Mouse (Mus musculus) forelimb bud, embryonic 11.5 days (tissue): ENCODE data around the gene Gm20388.

Experiments
- DNase-seq: peaks from one replicate; pipeline ENCODE4 v3.0.0-alpha.2; 2012; ENCODE audit warnings: low read depth, low spot score

Gene Gm20388

DNA sequence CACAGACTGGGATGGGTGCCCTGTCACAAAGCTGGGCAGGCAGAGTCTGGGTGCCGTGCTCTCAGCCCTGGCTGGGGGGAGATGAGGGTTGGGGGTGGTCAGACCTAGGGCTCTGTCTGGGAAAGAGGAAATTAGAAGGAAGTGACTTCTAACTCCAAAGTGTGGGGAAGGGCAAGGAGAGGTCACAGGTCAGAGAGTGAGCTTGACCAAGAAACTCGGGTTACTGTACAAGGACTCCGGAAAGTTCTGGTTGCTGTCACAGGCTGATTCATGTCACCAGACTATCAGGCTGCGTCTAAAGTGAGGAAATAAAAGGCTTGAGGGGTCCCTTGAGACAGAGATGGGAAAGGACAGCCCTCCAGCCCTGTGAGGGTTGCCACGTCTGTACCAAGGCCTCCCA lies 1408.8 kb downstream of the Gm20388 start:
- DNase-seq = no peak

DNA sequence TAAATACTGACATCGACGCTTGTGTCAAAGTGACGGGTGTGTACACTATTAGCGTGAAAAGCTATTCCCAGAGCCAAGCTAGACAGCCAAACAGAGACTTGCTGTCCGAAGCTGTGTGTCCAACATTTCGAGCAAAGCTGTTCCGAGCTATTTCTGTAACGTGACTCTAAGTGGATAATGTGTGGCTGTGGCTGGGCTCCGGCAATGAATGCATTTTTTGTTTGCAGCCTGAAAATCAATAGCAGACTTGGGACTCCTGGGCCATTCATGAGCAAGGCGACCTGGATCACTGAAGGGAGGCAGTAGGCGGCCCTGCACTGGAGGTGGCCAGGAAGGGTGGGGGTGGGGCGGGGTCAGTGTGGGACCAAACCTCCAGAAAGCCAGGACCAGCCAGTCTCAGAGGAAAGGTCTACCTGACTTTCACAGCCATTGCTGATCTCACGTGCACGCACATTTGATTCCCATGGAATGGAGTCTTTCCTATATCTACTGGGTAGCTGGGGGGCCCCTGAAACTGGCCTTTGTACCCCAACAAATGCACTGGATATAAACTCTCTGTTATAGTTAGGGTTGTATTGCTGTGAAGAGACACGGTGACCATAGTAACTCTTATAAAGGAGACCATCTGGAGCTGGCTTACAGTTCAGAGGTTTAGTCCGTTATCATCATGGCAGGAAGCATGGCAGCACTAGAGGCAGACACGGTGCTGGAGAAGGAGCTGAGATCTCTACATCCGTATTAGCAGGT lies 1415.7 kb downstream of the Gm20388 start:
- peak; percentile 78 for DNase-seq

DNA sequence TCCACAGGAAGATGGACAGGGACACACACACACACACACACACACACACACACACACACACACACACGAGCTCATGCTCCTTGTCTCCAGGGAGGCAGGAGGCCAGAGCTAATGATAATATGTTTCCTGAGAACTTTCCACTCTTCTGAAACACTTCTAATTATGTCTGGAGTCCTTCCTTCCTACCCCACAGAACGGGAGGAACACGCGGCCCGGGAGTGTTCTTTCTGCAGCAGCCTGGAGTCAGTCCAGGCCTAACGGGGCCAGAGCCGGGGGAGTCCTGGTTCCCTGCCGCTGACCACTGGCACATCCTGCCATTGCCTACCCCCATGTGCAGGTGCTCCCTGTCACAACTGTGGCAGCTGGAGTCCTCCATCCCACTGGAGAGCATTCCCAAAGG lies 1421.8 kb downstream of the Gm20388 start:
- DNase-seq = no peak

DNA sequence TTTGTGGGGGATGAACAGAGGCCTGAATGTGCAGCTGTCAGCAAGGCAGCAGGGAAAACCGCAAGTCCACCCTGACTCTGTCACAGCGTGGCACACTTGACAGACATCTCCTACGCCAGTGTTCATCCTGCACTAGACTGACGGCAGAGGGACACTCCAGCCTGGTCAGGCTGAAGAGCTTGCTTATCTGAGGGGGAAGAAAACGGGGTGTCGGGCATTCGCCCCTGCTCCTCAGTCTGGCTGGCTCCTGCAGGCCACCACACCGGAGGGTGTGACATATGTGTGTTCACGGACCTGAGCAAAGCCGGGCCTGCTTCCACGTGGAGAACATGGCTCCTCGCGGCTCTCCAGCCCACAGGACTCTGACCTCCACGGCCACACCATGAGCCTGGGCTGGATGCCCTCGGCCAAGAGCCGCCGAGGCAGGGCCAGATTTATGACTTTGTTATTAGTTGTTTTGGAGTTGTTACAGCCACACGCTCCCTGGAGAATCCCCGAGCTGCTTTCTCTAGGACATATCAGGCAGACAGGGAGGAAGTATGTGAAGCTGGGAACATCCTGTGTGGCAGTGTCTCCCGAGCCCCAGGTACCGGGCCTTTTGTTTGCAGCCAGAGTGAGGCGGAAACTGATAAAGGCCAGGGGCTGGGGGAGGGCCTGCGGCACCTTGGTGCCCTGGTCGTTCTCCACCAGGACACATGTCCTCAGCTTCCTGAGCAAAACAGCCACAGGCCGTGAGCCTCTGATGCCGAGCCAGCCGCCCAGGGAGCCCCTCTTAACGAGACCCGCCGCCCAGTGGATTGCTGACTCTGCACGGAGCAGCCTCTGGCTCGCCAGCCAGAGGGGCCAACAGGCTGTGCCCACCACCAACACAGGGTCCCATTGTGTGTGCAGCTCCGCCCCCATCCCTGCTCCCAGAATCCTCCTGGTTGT lies 1424.1 kb downstream of the Gm20388 start:
- peak; percentile 66 for DNase-seq

DNA sequence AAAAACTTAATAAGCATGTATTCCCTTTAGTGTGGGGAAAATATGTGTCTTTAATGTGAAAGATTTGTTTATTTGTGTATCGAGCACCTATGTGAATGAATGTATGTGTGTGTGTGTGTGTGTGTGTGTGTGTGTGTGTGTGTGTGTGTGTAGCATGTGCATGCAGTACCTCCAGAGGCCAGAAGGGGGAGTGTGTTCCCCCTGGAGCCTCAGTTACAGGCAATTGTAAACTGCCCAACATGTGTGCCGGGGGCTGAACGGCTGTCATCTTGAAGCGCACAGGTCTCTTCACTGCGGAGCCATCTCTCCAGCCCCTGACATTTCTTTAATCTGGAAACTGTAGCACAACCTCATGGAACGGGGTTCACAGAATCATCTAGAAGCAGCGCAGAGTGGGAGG lies 1425.0 kb downstream of the Gm20388 start:
- DNase-seq = no peak

DNA sequence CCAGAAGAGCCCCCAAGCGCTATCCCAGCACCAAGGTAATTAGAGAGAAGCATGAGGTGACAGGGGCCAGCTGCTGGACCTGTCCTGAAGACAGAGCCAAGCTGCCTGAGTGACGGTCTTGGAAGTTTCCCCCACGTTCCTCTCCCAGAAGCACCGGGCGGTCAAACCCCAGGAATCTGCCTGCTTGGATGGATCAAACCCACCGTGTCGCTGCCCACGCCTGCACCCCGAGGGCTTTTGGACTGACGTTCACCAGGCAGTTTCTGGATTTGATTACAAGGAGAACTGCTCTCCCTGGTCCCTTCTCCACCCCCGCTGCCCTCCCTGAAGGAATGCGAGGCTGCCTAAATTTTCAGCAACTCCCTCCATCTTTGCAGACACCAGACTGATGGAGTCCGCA lies 1432.3 kb downstream of the Gm20388 start:
- DNase-seq = no peak

DNA sequence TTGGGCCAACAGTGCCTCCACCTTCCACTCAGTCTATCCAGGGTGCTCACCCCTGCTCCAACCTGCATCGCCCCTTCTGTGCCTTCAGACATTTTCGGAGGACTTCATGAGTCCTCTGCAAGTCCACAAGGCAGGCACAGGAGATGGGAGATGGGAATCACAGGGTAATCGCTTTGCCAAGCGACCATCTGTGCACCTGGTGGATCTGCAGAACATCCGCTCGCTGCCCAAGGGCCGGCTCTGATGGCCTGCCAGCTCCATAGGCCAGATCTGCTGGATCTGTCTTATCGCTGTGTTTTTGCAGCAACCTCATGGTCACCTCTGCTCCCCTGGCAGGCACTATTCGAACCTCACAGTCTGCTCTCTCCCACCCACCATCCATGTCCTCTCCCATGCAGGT lies 1433.8 kb downstream of the Gm20388 start:
- DNase-seq = no peak

DNA sequence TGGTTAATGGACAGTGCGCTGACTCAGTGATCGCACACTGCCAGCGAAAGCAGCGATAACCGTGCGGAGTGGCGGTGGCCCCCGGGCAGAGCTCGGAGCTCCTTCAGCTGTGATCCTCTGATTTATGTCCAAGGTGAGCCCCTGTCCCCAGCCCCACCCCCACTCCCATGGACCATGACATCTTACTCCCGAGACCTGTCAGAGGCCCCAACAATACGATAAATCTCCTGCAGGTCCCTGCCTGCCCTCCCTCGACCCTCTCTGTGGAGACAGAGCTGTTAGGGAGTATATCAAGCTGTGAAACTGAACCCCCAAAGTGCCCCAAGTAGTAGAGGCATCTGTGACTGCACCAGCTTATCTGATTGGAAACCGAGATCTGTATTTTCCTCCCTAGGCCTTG lies 1435.5 kb downstream of the Gm20388 start:
- no peak for DNase-seq

DNA sequence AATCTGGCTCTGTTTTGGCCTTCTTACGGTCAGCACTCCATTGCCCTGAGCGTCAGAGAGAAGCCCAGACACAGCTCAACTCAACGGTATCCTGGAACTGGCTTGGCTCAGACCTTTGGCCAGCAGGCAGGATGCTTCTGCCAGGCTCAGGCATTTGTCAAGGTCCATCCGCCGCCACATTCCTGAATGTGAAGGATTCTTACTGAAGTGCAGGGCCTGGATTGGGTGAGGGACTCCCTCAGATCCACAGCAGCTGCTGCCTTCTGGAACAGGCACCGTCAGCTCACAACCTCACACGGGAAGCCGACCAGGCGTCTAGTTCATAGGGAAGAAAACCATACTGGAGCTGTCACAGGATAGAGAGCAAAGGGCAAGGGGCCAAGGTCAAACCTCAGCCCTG lies 1436.2 kb downstream of the Gm20388 start:
- no peak for DNase-seq

DNA sequence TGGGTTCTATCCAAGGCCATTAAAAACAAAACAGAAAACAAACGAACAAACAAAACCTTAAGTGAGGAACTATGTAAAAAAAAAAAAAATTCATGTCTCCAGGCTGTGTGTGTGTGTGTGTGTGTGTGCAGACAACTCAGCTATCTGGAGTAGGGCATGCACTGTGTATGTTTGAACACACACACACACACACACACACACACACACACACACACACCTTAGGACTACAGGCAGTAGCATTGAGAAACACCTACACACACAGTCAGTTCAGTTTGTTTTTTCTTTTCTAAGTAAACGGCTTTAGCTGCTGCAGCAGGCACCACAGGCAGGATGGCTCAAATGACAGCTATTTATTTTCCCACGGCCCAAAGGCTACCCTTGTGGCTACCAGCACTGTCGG lies 1438.4 kb downstream of the Gm20388 start:
- no peak for DNase-seq

DNA sequence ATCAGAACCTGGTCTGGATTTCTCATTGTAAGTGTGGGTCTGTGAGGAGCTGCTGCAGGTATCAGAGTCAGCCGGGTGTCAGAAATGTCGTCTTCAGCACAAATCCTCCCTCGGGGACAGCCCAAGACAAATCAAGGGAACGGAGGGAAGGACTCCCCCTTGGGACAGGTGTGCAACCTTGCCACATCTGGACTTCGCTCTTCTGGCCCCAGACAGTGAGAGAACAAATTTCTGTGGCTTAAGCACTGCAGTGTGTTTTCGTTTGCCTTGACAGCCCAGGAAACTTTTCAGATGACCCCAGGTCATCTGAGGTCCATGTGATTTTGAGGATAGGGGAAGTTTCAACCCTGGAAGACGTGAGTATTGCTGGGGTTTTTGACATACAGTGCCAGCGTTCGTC lies 1440.2 kb downstream of the Gm20388 start:
- DNase-seq = no peak

DNA sequence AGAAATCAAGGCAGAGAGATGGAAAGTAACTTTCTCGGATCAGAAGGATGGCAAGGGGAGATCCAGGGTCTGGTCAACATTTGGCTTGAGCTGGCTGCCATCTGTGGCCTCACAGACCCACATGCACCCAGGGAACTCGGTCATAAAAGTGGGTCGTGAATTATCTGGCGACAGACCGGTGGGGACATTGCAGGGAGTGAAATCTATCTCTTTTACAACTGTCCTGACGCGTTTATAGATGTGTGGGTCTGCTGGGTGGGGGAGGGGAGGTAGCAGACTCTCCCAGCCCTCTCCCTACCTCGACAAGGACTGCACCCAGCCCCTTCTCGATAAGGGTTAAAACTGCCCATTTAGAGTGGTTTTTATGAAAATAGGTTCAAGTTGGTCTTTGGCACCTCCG lies 1444.2 kb downstream of the Gm20388 start:
- no peak for DNase-seq

DNA sequence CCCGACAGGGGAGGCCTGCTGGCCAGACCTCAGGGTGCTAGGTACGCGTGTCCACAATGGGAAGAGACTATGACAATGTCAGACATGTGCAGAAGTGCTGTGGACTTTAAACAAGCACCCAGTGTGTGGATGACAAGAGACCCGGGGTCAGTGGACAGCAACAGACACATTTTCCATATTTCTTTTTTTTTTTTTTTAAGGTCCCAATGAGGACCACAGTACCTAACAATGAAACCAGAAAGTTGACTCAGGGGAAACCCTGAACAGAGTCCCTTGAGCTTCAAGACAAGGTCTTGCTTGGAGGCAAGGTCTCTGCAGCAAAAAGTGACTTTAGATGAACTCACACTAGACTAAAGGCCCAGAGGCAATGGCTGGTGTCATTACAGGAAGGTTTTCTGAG lies 1446.8 kb downstream of the Gm20388 start:
- no peak for DNase-seq

DNA sequence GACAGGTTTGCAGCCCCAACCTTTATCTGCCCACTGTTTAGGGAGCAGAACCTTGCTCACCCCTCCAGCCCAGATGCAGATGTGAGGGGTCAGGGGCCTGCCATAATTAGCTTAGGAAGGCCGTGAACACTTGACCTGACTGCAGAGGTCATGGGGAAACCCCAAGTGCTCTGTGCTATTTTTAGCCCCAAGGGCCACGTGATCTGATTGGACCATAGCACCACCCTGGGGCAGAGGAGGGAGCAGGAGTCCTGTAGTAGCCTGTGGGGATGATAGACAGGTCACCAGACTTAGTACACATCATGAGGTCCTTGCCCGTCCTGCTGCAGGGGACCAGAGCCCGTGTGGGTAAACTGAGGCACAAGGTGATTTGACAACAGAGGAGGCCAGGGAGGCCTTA lies 1448.0 kb downstream of the Gm20388 start:
- no peak for DNase-seq

DNA sequence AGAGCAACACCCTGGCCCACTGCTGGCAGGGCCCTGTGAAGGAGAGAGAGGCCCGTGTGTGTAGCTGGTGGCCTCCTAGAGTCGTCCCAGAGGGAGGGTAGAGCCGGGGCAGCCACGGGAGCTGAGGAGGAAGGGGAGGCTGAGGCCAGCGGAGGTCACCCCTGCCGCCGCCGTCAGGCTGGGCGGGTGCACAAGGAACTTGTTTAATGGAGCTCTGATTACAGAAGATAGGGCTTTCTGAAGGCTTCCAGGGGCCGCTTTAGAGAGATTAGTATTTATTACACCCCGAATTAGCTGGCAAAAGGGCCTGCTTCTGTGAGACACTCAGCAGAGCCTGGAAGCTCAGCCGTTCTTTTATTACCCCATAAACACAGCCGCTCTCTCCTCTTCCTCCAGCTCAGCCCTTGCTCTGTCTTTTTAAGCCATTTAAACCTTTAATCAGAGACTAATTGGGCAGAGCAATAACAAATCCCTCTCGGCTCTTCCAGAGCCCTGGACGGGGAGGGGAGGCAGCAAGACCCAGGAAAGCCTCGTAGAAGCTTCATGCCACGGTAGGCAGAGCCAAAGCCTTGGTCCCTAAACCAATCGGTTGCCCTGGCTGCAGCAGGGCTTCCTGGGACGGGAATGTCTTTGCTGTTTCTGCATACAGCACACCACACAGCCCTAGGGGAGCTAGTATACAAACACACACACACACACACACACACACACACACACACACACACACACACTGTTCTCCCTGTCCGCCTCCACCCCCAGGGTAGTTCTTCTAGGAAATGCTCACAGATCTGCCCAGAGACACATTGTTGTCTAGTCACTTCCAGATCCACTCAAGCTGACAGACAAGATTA lies 1448.7 kb downstream of the Gm20388 start:
- peak; percentile 66 for DNase-seq

DNA sequence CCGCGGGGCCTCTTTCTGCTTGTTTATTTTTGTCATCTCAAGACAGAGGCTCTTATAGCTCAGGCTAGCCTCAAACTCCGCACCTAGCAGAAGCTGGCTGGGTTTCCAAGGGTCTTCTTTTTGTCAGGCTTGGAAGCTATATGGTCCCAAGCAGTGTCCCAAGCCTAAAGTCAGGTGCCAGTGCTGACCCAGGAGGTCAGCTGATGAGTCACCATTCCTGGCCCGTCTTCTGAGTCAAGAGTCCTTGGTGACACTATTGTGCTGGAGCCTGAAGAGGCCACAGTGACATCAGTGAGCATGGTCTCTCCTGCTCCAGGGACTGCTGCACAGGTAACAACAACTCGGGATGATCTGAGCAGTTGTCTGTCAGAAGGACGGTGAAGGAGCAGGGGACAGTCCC lies 1449.4 kb downstream of the Gm20388 start:
- DNase-seq = no peak

DNA sequence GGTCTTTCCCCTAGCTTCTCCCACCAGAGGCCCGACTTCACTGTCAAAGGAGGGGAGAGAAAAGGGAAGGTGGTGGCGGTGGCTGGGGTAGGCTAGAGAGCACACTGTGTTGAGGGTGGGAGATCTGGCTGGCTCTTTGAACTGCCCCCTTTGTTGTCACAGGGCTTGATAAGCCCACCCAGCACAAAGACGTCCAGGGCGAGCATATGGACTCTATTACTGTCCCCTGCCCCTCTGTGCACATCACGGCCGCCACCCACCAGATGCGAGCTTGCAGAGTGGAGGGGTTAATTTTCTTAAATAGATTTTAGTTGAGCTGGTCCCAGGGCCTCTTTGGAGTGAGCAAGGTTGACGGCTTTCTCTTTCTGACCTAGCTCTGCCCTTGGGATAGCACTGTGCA lies 1450.5 kb downstream of the Gm20388 start:
- DNase-seq = no peak

DNA sequence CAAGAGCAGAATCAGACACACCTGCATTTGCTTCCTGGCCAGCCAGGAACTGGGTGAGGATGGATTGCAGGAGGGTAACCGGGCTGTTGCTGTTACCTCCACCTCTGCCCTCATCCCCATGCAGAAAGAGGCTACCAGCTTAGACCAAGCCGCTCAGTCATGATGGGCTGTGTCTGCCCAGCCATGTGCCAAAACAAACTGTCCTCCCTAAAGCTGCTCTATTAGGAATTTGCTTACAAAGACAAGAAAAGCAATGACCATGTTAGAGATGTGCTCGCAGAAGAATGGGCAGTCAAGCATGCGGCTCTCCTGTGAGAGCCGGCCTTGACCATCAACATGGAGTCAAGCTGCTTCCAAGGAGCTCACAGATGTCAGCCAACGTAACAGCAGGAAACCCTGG lies 1454.0 kb downstream of the Gm20388 start:
- no peak for DNase-seq

DNA sequence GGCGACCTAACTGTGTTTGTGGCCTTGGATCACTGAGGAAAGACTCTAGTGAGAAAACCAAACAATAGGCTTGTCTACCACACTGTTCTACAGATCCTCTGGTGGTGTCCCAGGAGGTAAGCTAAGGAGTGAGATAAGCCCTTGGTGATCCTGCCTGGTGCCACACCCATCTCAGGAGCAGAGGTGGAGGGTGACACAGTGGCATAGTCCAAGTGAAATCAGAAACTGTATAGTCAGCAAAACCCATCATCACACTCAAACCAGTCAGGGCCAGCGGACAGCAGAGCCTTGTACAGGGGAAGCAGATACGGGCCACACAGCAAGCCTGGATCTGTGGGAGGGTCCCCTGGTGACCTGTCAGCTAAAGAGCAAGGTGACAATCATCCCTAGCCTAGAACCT lies 1454.5 kb downstream of the Gm20388 start:
- no peak for DNase-seq

DNA sequence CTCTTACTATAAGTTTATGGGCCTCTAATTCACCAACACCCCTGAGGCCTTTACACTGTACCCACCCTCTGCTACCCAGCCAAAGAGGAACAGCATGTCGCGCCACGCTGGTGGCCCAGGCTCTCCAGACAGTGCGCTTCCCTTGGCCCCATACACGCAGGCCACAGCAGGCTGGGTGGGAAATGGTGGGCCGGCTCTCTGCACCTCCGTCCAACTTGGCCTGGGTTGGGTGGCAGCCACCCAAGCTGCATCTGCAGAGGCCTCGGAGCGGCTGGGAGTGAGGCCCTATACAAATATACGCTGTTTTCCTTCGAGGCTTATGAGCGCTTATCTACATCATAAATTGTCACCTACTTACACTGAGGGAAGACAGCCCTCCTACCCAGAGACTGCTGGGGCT lies 1456.0 kb downstream of the Gm20388 start:
- no peak for DNase-seq

DNA sequence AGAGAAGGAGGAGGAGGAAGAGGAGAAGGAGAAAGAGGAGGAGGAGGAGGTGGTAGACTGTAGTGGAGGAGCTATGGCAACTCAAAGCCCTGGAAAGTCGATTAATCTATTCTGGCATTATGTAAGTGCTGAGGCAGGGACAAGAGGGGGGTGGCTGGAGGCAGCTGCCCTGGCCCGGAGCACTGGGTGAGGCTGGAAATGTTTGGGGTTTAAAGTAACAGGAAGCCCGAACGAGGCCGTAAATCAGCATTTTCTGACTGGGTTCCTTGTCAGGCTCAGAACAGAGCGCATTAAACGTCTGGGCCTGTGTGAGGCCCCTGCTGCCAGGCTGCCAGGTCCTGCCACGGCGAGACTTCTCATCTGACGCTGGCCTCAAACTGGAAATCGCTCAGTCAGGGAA lies 1458.2 kb downstream of the Gm20388 start:
- DNase-seq = peak; percentile 68

DNA sequence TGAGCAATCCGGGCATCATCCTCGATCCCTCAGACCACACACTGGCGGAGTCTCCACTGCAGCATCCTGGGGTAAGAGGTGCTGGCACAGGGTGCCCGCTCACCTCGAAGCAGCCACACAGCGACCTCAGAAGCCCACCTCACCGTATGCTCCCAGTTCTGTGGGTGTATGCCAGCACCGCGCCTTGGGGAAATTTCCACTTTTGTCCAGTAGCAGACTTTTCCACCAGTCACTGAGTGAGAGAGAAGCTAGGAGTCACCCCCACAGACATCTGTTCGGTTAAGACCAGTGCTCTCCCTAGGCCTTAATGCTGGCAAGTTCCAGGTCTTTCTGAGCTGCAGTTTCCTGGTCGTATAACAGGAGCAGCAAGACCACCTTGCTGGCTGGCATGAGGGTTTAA lies 1458.7 kb downstream of the Gm20388 start:
- DNase-seq = no peak
